Comparison of ENCODE assay signal across 12 mouse cellular contexts in the genomic region with DNA sequence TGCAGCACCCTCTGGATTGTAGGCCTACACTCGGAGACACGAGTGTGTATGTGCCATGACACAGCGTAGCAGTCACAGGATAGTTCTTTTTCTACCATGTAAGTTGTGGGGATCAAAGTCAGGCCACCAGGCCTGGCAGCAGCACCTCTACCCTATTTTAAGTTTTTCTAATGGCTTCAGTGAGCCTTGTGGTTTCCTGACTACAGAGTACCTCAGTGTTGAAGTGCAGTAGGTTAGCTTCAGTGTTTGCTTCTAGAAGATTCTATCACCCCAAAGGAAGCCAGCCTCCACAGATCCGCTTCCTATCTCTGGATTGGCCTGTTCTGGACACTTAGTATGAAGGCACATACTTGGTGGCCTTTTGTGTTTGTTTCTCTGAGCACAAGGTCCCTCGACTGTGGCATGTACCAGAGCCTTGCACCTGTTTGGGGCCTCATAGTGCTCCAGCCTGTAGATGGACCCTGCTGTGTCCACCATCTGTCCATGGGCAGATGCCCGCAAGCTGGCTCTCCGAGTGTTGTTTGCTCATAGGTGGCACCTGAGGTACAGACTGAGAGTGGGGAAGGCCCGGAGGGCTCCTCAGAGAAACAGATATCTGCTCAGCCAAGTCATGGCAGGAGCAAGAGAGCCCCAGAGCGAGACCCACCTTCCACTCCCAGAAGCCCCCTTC. TPM values are rescaled to one million over a fixed set of nuclear protein-coding genes. Genes with fewer than 3 reads are reported as not detected.
DNase-seq lines count a peak whose midpoint lies in the region; ATAC-seq lines count a peak whose summit lies in the region.
"Had no signal": no experiment of that assay in that cellular context is flagged by ENCODE, and none has a peak within 500 bp of the region (broad histone marks: within the 10 kb centered on the region; RNA-seq: fewer than 3 reads in every experiment).

No protein-coding gene starts in this region.

- peaks cover 87% of the 10 kb centered on the region for H3K36me3 ChIP-seq in embryonic facial prominence, embryonic 13.5 days
- peaks cover 95% of the 10 kb centered on the region for H3K36me3 ChIP-seq in embryonic facial prominence, embryonic 10.5 days (replicated peaks)
- peaks cover 94% of the 10 kb centered on the region for H3K36me3 ChIP-seq in forebrain, embryonic 10.5 days (replicated peaks)
- H3K36me3 ChIP-seq in midbrain, embryonic 15.5 days (replicated peaks): peaks cover 24% of the 10 kb centered on the region; the same call in 1 of the 2 replicates

- no peak overlapping the region for H3K27ac ChIP-seq in embryonic facial prominence, embryonic 13.5 days
- H3K27ac ChIP-seq in embryonic facial prominence, embryonic 10.5 days (replicated peaks): no peak overlapping the region
- H3K27ac ChIP-seq in forebrain, embryonic 10.5 days: no peak overlapping the region
- no peak overlapping the region for H3K27ac ChIP-seq in midbrain, embryonic 15.5 days
- H3K27ac ChIP-seq: forebrain, embryonic 12.5 days had no signal

- peak overlapping the region; percentile 44; the same call in 1 of the 2 replicates for H3K9ac ChIP-seq in embryonic facial prominence, embryonic 13.5 days
- no peak overlapping the region for H3K9ac ChIP-seq in midbrain, embryonic 15.5 days
- H3K9ac ChIP-seq: forebrain, embryonic 12.5 days had no signal

- H3K4me3 ChIP-seq in embryonic facial prominence, embryonic 13.5 days: no peak overlapping the region
- no peak overlapping the region for H3K4me3 ChIP-seq in embryonic facial prominence, embryonic 10.5 days
- no peak overlapping the region for H3K4me3 ChIP-seq in forebrain, embryonic 10.5 days
- no peak overlapping the region for H3K4me3 ChIP-seq in midbrain, embryonic 15.5 days
- H3K4me3 ChIP-seq: forebrain, embryonic 12.5 days had no signal

- H3K4me2 ChIP-seq in embryonic facial prominence, embryonic 13.5 days: no peak overlapping the region
- no peak overlapping the region for H3K4me2 ChIP-seq in midbrain, embryonic 15.5 days
- H3K4me2 ChIP-seq: forebrain, embryonic 12.5 days had no signal

- WGBS in embryonic facial prominence, embryonic 13.5 days: 88% methylated on average over 9 of the region's 9 CpGs
- WGBS in embryonic facial prominence, embryonic 10.5 days: 92% methylated on average over 9 of the region's 9 CpGs
- 89% methylated on average over 9 of the region's 9 CpGs for WGBS in forebrain, embryonic 10.5 days
- WGBS in midbrain, embryonic 15.5 days: 92% methylated on average over 9 of the region's 9 CpGs

- H3K9me3 ChIP-seq in embryonic facial prominence, embryonic 13.5 days: no peaks in the 10 kb centered on the region
- no peaks in the 10 kb centered on the region for H3K9me3 ChIP-seq in embryonic facial prominence, embryonic 10.5 days
- H3K9me3 ChIP-seq in forebrain, embryonic 10.5 days: no peaks in the 10 kb centered on the region
- no peaks in the 10 kb centered on the region for H3K9me3 ChIP-seq in midbrain, embryonic 15.5 days
- H3K9me3 ChIP-seq: forebrain, embryonic 12.5 days; G1E had no signal

- H3K27me3 ChIP-seq in embryonic facial prominence, embryonic 13.5 days: no peaks in the 10 kb centered on the region
- H3K27me3 ChIP-seq in embryonic facial prominence, embryonic 10.5 days (replicated peaks; ENCODE audit: low read depth, poor library complexity, severe bottlenecking): no peaks in the 10 kb centered on the region
- H3K27me3 ChIP-seq in forebrain, embryonic 10.5 days (ENCODE audit: poor library complexity, severe bottlenecking): no peaks in the 10 kb centered on the region
- no peaks in the 10 kb centered on the region for H3K27me3 ChIP-seq in midbrain, embryonic 15.5 days (replicated peaks)
- H3K27me3 ChIP-seq: forebrain, embryonic 12.5 days had no signal

- H3K4me1 ChIP-seq in embryonic facial prominence, embryonic 13.5 days: no peaks in the 10 kb centered on the region
- H3K4me1 ChIP-seq in embryonic facial prominence, embryonic 10.5 days: no peaks in the 10 kb centered on the region
- H3K4me1 ChIP-seq in forebrain, embryonic 10.5 days: 0 out of 2 replicates have a peak, but pooled peaks cover 4% of the 10 kb centered on the region
- H3K4me1 ChIP-seq in midbrain, embryonic 15.5 days: no peaks in the 10 kb centered on the region

- no peak for ATAC-seq in embryonic facial prominence, embryonic 13.5 days (ENCODE audit: insufficient number of reproducible peaks, insufficient read depth, low FRiP score, low TSS enrichment, low read depth)
- ATAC-seq in megakaryocyte progenitor cell, adult 5-6 weeks (replicated peaks; ENCODE audit: poor library complexity): no peak
- ATAC-seq in midbrain, embryonic 15.5 days (replicated peaks): no peak
- ATAC-seq: hindbrain, embryonic 16.5 days had no signal

- no peak for DNase-seq in embryonic facial prominence, embryonic 10.5 days (ENCODE audit: low spot score)
- DNase-seq in 416B (ENCODE audit: low read depth): peak; percentile 21
- peak; percentile 90 for DNase-seq in cerebellum, adult 18-20 months
- peak; percentile 22 for DNase-seq in induced T-regulatory cell, adult 2 months (ENCODE audit: low read depth)
- DNase-seq in forebrain, embryonic 10.5 days (ENCODE audit: extremely low spot score, low spot score): no peak
- DNase-seq: heart, adult 11 months had no signal

RNA-seq across cellular contexts. Expression of gene Gm49322, which starts 4.4 kb away (rescaled TPM):
- polyA plus RNA-seq in embryonic facial prominence, embryonic 13.5 days (2015; fragmentation: Nextera tagmentation; extraction: Ambion mirVana): 4.3 and 4.6 TPM in 2 replicates
- polyA plus RNA-seq in embryonic facial prominence, embryonic 10.5 days (2016; fragmentation: Nextera tagmentation; extraction: Ambion mirVana): 5.7 and 6.4 TPM in 2 replicates
- 0.17 and 0.57 TPM in 2 replicates for total RNA-seq in megakaryocyte progenitor cell, adult 5-6 weeks (2015)
- total RNA-seq in megakaryocyte progenitor cell, adult 5-6 weeks (2017): 0.61 TPM in 1 of 2 replicates, not detected in the other
- 4.7 and 5.6 TPM in 2 replicates for polyA plus RNA-seq in forebrain, embryonic 10.5 days (2016; fragmentation: Nextera tagmentation; extraction: Ambion mirVana)
- polyA plus RNA-seq in midbrain, embryonic 15.5 days (2015; fragmentation: Nextera tagmentation; extraction: Ambion mirVana): 4.6 and 5.0 TPM in 2 replicates

RNA-seq across cellular contexts. Expression of gene Adat3, which starts 7.6 kb away (rescaled TPM):
- polyA plus RNA-seq in embryonic facial prominence, embryonic 13.5 days (2015; fragmentation: Nextera tagmentation; extraction: Ambion mirVana): 5.9 and 9.1 TPM in 2 replicates
- 10.9 and 14.1 TPM in 2 replicates for polyA plus RNA-seq in embryonic facial prominence, embryonic 10.5 days (2016; fragmentation: Nextera tagmentation; extraction: Ambion mirVana)
- total RNA-seq in megakaryocyte progenitor cell, adult 5-6 weeks (2015): 0.57 and 0.81 TPM in 2 replicates
- total RNA-seq in megakaryocyte progenitor cell, adult 5-6 weeks (2017): 0.08 TPM in 1 of 2 replicates, not detected in the other
- 10.7 and 11.9 TPM in 2 replicates for polyA plus RNA-seq in forebrain, embryonic 10.5 days (2016; fragmentation: Nextera tagmentation; extraction: Ambion mirVana)
- 6.0 and 6.9 TPM in 2 replicates for polyA plus RNA-seq in midbrain, embryonic 15.5 days (2015; fragmentation: Nextera tagmentation; extraction: Ambion mirVana)

RNA-seq across cellular contexts. Expression of gene Scamp4, which starts 7.6 kb away (rescaled TPM):
- polyA plus RNA-seq in embryonic facial prominence, embryonic 13.5 days (2015; fragmentation: Nextera tagmentation; extraction: Ambion mirVana): 79.6 and 95.1 TPM in 2 replicates
- polyA plus RNA-seq in embryonic facial prominence, embryonic 10.5 days (2016; fragmentation: Nextera tagmentation; extraction: Ambion mirVana): 84.8 and 88.2 TPM in 2 replicates
- total RNA-seq in megakaryocyte progenitor cell, adult 5-6 weeks (2015): 25.9 and 27.2 TPM in 2 replicates
- total RNA-seq in megakaryocyte progenitor cell, adult 5-6 weeks (2017): 11.2 and 15.9 TPM in 2 replicates
- polyA plus RNA-seq in forebrain, embryonic 10.5 days (2016; fragmentation: Nextera tagmentation; extraction: Ambion mirVana): 91.5 and 93.0 TPM in 2 replicates
- 65.0 and 66.2 TPM in 2 replicates for polyA plus RNA-seq in midbrain, embryonic 15.5 days (2015; fragmentation: Nextera tagmentation; extraction: Ambion mirVana)

RNA-seq across cellular contexts. Expression of gene Csnk1g2, which starts 12.4 kb away (rescaled TPM):
- 131 and 169 TPM in 2 replicates for polyA plus RNA-seq in embryonic facial prominence, embryonic 13.5 days (2015; fragmentation: Nextera tagmentation; extraction: Ambion mirVana)
- 198 TPM in 2 replicates for polyA plus RNA-seq in embryonic facial prominence, embryonic 10.5 days (2016; fragmentation: Nextera tagmentation; extraction: Ambion mirVana)
- total RNA-seq in megakaryocyte progenitor cell, adult 5-6 weeks (2015): 39.1 and 43.1 TPM in 2 replicates
- 127 and 171 TPM in 2 replicates for total RNA-seq in megakaryocyte progenitor cell, adult 5-6 weeks (2017)
- polyA plus RNA-seq in forebrain, embryonic 10.5 days (2016; fragmentation: Nextera tagmentation; extraction: Ambion mirVana): 123 and 133 TPM in 2 replicates
- 107 and 123 TPM in 2 replicates for polyA plus RNA-seq in midbrain, embryonic 15.5 days (2015; fragmentation: Nextera tagmentation; extraction: Ambion mirVana)

RNA-seq across cellular contexts. Expression of gene Abhd17a, which starts 20.1 kb away (rescaled TPM):
- 84.6 and 85.3 TPM in 2 replicates for polyA plus RNA-seq in embryonic facial prominence, embryonic 13.5 days (2015; fragmentation: Nextera tagmentation; extraction: Ambion mirVana)
- polyA plus RNA-seq in embryonic facial prominence, embryonic 10.5 days (2016; fragmentation: Nextera tagmentation; extraction: Ambion mirVana): 79.8 and 84.9 TPM in 2 replicates
- 59.7 and 79.8 TPM in 2 replicates for total RNA-seq in megakaryocyte progenitor cell, adult 5-6 weeks (2015)
- total RNA-seq in megakaryocyte progenitor cell, adult 5-6 weeks (2017): 20.5 and 29.4 TPM in 2 replicates
- polyA plus RNA-seq in forebrain, embryonic 10.5 days (2016; fragmentation: Nextera tagmentation; extraction: Ambion mirVana): 71.8 and 75.5 TPM in 2 replicates
- 126 and 152 TPM in 2 replicates for polyA plus RNA-seq in midbrain, embryonic 15.5 days (2015; fragmentation: Nextera tagmentation; extraction: Ambion mirVana)

Comparison
In these comparisons a context has a peak if more than half of its experiments do, and no peak if none do; other contexts are left out.
1. DNase-seq: peak in 416B (single experiment), cerebellum, adult 18-20 months (2 of 2) and induced T-regulatory cell, adult 2 months (single experiment); none in embryonic facial prominence, embryonic 10.5 days (single experiment) and forebrain, embryonic 10.5 days (single experiment).